Mouse (Mus musculus) lung, postnatal 4 days (tissue): ENCODE data around the gene Cnot10.
"Not testable (repeated sequence)": the region's sequence is repeated elsewhere in the genome, so short reads cannot be mapped to it uniquely, and the experiment has no call there.

Experiments used
- DNase-seq, 2 experiments: peaks; one replicate each; pipeline ENCODE4 v3.0.0; 2021

The Cnot10 gene

GRCm38 (mm10) chr9:114649371-114649770, 9.4 kb upstream of the Cnot10 start:
- no peak for DNase-seq

- not testable (repeated sequence) for DNase-seq
Observed at GRCm38 (mm10) chr9:114648472-114648871, 8.5 kb upstream of the Cnot10 start.

- DNase-seq: no peak
Observed at GRCm38 (mm10) chr9:114647506-114648432, 7.8 kb upstream of the Cnot10 start.

- no peak for DNase-seq
Observed at GRCm38 (mm10) chr9:114646556-114647505, 6.8 kb upstream of the Cnot10 start.

GRCm38 (mm10) chr9:114639186-114639748, 717 bp downstream of the Cnot10 start:
- DNase-seq: no peak

GRCm38 (mm10) chr9:114636751-114637150, 3.2 kb downstream of the Cnot10 start:
- no peak for DNase-seq

GRCm38 (mm10) chr9:114636150-114636549, 3.8 kb downstream of the Cnot10 start:
- DNase-seq: no peak

GRCm38 (mm10) chr9:114632331-114632730, 7.7 kb downstream of the Cnot10 start:
- no peak for DNase-seq

- no peak for DNase-seq
Observed at GRCm38 (mm10) chr9:114626726-114627125, 13.3 kb downstream of the Cnot10 start.

- no peak for DNase-seq
Observed at GRCm38 (mm10) chr9:114624178-114624577, 15.8 kb downstream of the Cnot10 start.

GRCm38 (mm10) chr9:114621149-114621548, 18.8 kb downstream of the Cnot10 start:
- no peak for DNase-seq

- peak in 1 of 2 experiments; percentile 33 for DNase-seq
Observed at GRCm38 (mm10) chr9:114614176-114614953, 25.6 kb downstream of the Cnot10 start.

- no peak for DNase-seq
Observed at GRCm38 (mm10) chr9:114613026-114613425, 27.0 kb downstream of the Cnot10 start.

- DNase-seq: no peak
Observed at GRCm38 (mm10) chr9:114612566-114612965, 27.4 kb downstream of the Cnot10 start.

- DNase-seq: no peak
Observed at GRCm38 (mm10) chr9:114610266-114610665, 29.7 kb downstream of the Cnot10 start.

- no peak for DNase-seq
Observed at GRCm38 (mm10) chr9:114603876-114604540, 36.0 kb downstream of the Cnot10 start.

GRCm38 (mm10) chr9:114601096-114601495, 38.9 kb downstream of the Cnot10 start:
- no peak for DNase-seq

GRCm38 (mm10) chr9:114585017-114585345, 55.0 kb downstream of the Cnot10 start:
- peak in 1 of 2 experiments; percentile 12 for DNase-seq

GRCm38 (mm10) chr9:114584183-114585016, 55.6 kb downstream of the Cnot10 start:
- DNase-seq: peak; percentile 22 to 39

GRCm38 (mm10) chr9:114583812-114584182, 56.2 kb downstream of the Cnot10 start:
- peak; percentile 80 to 81 for DNase-seq

- no peak for DNase-seq
Observed at GRCm38 (mm10) chr9:114578646-114579045, 61.3 kb downstream of the Cnot10 start.
